Mouse (Mus musculus): ENCODE results near the gene Mdh1b.

Mdh1b gene

GRCm38 (mm10) chr1:63730240-63730771 lies at the start of gene Mdh1b, which contains the start of gene Fastkd2:
TSS of gene Mdh1b (minus strand) at chr1:63730318.
TSS of gene Fastkd2 (plus strand) at chr1:63730614.
- peak; percentile 95 for DNase-seq

- DNase-seq = no peak
These were observed 46.9 kb upstream of the Mdh1b start for GRCm38 (mm10) chr1:63776902-63777630.

GRCm38 (mm10) chr1:63776396-63776795 lies 46.3 kb upstream of the Mdh1b start:
- DNase-seq = no peak

- DNase-seq = no peak
These were observed 40.2 kb upstream of the Mdh1b start for GRCm38 (mm10) chr1:63770309-63770708.

- DNase-seq = no peak
These were observed 39.0 kb upstream of the Mdh1b start, which contains the start of gene 4933402D24Rik for GRCm38 (mm10) chr1:63769167-63769566. TSS of gene 4933402D24Rik (minus strand) at chr1:63769267.

DNA sequence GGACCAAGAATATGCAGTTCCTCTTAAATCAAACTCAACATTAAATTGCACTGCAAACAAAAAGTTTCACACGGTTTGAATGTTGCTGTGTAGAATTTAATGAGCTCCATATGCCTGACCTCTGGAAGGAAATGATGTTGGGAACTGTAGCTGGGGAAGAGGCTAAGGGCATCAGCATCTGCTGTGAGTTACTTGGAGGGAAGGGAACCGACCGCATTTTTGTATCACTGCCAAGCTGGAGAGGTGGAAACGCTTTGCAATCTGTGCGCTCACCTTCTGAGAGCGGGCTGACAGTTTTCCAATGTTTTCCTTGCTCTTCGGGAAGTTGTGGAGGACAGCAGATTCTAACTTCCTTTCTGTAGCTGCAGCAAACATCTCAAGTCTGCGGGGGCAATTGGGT lies 38.0 kb upstream of the Mdh1b start:
- DNase-seq = peak; percentile 72

DNA sequence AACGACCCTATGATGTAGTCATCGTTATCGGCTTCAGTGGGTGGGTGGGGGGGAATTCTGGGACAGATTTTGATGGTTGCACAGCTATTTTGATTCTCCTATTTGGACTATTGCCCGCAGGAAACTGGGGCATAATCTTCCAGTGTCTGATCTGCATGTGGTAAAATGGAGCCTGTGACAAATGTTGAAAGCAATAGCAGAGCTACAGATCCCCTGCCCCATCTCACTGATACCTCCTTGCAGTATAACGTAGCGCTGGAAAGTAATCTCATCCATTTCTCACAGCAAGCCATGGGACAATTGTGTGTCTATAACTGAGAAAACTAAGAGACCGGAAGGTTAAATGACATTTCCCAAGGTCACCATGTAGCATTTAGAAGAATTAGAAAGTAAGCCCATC lies 34.3 kb upstream of the Mdh1b start:
- DNase-seq = no peak

DNA sequence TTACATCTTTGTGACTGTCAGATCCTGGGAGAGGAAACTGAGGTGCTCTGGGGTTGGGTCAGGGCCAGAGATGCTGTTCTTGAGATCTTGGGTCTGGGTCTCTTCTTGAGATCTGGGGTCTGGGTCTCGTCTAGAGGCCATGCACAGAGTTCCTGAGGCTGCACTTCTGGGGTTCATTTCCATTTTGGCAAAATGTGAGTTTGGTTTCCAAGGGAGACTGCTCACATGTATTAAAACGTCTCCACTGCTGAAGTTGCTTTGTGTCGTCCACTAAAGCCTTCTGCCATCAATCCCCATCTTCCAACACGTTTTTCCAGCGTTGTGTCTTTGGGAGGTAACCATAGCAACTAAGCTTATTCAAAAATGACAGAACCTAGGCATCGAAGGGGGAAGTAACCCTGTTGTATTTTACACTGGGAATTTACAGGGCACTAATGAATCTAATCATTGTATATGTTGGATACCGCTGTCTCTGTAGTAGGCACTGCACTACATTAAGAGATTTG lies 33.8 kb upstream of the Mdh1b start:
- DNase-seq = peak; percentile 50

GRCm38 (mm10) chr1:63763212-63763694 lies 33.1 kb upstream of the Mdh1b start:
- peak; percentile 76 for DNase-seq

GRCm38 (mm10) chr1:63756005-63756404 lies 25.9 kb upstream of the Mdh1b start:
- no peak for DNase-seq

DNA sequence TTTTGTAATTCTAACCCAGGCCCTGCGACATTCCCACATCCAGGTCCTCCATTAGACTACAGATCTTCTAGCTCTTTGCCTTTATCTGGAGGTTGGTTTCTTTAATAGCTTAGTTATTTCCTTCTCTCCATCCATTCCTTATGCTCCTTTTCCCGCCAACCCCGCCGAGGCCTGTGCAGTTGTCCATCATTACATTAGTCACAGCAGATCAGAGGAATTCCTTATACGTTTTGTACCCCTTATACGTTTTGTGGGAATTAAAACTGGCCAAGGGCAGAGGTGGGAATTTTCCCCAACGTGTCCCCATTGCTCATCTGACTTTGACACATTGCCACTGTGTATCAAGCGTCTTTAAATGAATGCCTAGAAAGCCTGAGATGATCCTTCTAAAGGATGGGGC lies 322 bp downstream of the Mdh1b start:
- DNase-seq = no peak

- DNase-seq = no peak
These were observed 10.0 kb downstream of the Mdh1b start for GRCm38 (mm10) chr1:63720161-63720560.

GRCm38 (mm10) chr1:63708876-63709275 lies 21.2 kb downstream of the Mdh1b start:
- DNase-seq = no peak

DNA sequence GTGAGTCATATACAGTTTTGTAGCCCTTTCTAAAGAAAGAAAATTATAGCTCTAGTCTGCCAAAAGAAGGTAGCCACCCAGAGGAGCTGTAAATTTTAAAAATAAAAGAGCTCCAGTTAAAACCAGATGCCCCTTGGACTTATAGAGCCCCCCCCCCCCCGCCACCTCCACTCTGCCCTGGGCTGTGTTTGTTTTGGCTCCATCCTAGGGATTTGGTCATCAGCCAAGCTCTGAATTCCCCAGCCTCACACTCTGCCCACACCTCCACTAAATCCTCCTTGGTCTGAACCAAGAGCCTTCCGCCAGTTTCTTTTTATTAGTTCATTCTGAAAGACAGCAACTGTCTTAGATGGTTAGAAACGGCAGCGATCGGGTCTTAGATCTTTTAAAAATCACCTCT lies 24.4 kb downstream of the Mdh1b start:
- DNase-seq = peak; percentile 3

GRCm38 (mm10) chr1:63696861-63697260 lies 33.3 kb downstream of the Mdh1b start:
- DNase-seq = no peak

DNA sequence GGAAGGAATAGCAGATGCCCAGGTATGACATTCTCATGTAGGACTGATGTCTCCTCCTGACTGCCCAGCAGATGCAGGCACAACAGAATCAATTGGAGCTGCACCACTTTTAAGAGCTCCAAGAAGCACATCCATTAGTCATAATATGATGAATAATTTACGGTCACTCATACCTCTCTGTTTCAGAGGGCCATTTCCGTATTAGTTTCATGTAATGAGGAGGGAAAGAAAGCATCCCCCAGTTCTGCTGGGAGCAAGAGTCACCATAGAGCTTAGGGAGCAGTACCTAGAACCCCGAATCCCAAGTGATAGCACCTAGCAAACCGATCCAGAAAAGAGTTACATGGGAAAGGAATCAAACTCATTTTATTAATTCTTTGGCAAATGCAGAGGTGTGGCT lies 43.3 kb downstream of the Mdh1b start, which contains the start of gene Dytn:
Dytn (minus strand) TSS at position 101 of the 400 bp plus-strand sequence.
- no peak for DNase-seq

- no peak for DNase-seq
These were observed 54.1 kb downstream of the Mdh1b start for GRCm38 (mm10) chr1:63675975-63676374.

DNA sequence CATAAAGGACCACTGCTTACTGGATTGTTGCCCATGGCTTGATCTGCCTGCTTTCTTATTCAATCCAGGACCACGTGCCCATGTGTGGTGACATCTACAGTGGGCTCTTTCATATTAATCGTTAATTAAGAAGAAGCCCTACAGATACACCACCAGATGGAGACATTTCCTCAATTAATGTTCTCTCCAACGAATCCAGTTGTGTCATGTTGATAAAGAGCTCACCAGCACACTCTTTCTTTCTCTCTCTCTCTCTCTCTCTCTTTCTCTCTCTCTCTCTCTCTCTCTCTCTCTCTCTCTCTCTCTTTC lies 61.3 kb downstream of the Mdh1b start:
- peak; percentile 71 for DNase-seq

DNA sequence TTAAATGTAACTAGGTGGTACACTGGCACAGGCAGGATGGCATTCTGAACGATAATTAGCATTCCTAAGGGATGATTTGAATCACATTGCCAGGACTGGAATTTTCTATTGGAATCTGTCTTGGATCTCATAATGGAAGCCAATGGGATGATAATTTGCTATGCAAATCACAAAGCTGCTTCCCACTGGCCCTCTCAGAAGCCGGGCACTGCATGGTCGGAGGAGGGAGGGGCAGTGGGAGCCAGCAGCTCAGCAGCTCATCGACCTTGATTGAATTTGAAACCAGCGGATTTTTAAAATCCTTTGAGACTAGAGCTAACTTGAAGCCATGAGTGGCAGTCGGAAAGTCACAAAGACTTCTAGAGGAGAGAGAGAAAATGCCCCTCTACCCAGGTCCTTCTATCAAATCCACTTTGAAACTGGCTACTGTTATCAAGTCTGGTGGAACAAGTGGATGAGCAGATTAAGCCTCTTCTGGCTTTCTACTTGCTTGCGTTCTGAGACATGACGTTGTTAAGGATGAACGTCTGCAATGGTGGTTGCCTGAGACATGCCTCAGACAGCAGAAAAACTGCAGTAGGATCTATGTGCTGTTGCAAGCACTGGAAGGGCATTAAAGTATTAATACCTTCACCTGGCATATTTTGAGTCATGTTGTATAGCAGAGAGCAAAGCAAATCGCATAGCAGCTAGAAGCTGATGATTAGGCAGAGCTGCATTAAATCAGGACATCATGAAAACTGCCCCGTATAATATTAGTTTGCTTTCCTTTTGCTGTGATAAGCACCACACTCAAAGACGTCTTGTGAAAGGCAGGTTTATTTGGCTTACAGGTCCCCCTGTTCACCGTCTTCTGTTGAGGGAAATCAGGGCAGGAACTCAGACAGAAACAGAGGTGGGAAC lies 61.9 kb downstream of the Mdh1b start:
- peak; percentile 18 for DNase-seq

DNA sequence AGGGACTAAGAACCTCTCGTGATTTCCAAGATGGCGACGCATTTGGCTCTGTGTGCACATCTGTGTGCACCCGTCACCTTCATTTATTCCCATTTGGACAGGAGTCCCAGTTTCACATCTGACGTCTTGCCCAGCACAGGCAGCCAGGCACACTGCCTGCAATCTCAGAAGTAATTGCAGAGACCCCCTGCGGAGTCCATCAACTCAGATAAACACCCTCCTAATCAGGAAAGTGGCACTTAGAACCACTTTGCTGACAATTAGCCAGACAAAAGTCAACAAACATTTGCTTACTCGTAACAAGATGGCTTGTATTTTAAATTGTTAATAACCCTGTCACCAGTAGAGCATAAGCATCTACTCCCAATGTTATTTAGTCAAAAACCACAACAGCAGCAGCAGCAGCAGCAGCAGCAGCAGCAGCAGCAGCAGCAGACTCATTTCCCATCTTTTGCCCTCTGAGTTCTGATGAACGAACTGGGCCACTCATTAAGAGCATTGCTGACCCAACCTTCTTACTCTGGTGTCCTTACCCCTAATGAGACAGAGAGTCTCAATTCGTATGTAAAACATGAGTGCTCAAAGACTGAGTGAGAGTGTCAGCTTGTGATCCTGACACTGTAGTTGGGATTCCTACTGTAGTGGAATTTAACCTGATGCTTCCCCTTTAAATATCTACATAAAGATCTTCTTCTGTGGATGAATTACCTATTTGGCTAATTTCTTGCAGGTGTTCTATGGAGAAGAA lies 62.7 kb downstream of the Mdh1b start:
- no peak for DNase-seq

DNA sequence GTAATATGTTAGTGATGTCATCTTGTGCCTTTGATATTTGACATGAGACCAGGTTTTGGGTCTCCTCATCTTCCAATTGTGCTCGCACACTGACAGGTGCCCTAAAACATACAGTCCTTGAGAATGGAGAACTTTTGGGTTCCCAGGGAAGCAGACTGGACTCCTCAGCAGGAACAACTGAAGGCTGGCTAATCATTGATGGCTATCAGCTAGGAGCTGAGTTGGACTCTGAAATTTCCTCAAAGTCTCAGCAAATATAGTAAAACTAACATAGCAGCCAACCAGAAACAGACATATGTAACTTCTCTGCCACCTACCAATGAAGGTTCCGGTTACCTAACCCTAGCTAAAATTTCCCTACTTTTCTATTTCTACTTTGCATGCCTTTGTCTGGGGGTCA lies 64.0 kb downstream of the Mdh1b start:
- no peak for DNase-seq

DNA sequence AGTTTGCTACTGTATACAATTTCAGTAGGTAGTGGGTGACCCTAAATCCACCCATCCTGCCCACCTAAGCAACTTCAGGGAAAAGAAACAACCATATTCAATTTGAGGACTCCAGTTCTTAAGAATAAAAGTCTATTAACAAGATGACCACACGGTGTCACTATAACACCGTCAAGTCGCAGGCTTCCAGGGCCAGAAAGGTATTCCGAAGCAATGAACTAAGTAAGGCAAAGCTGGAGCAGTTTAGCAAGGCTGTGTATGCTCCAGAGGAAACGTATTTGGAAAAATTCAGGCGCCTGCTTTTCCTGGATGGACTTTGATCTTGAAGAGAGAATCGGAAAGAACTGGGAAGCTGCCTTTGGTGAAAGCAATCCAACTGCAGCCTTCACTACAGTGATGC lies 70.5 kb downstream of the Mdh1b start:
- DNase-seq = peak; percentile 87

- peak; percentile 80 for DNase-seq
These were observed 72.1 kb downstream of the Mdh1b start for GRCm38 (mm10) chr1:63658016-63658415.

Measured in embryo, embryonic 11 days (tissue).